Mouse (Mus musculus): ENCODE measurements at regions not wholly inside any gene's neighbourhood (a gene's known extent, or its start where the extent isn't known, plus 50 kb on each side); places are given as distances from the start of the nearest gene placed in this dataset.
A peak's percentile ranks its signal among the peaks of the same experiment; 100 is the strongest.

GRCm38 (mm10) chr1:128723843-128724242 is 131.8 kb upstream of the Cxcr4 start:
- no peak for DNase-seq

- no peak for DNase-seq
These were observed 130.0 kb upstream of the Cxcr4 start for GRCm38 (mm10) chr1:128722061-128722471.

- no peak for DNase-seq
These were observed 122.8 kb upstream of the Cxcr4 start for GRCm38 (mm10) chr1:128714843-128715242.

GRCm38 (mm10) chr1:128712876-128713275 is 120.8 kb upstream of the Cxcr4 start:
- no peak for DNase-seq

GRCm38 (mm10) chr1:128711121-128711520 is 119.0 kb upstream of the Cxcr4 start:
- DNase-seq, result no peak

GRCm38 (mm10) chr1:128707747-128708146 is 115.7 kb upstream of the Cxcr4 start:
- DNase-seq, result no peak

GRCm38 (mm10) chr1:128706167-128706566 is 114.1 kb upstream of the Cxcr4 start:
- DNase-seq, result no peak

GRCm38 (mm10) chr1:128705071-128705503 is 113.0 kb upstream of the Cxcr4 start:
- DNase-seq, result peak in 1 of 2 experiments; percentile 27

GRCm38 (mm10) chr1:128701326-128701725 is 109.2 kb upstream of the Cxcr4 start:
- no peak for DNase-seq

GRCm38 (mm10) chr1:128697962-128698361 is 105.9 kb upstream of the Cxcr4 start:
- no peak for DNase-seq

- DNase-seq, result peak; percentile 20 to 50
These were observed 103.8 kb upstream of the Cxcr4 start for GRCm38 (mm10) chr1:128695936-128696335.

GRCm38 (mm10) chr1:128692799-128693198 is 100.7 kb upstream of the Cxcr4 start:
- no peak for DNase-seq

GRCm38 (mm10) chr1:128692313-128692712 is 100.2 kb upstream of the Cxcr4 start:
- no peak for DNase-seq

GRCm38 (mm10) chr1:128687236-128687927 is 95.3 kb upstream of the Cxcr4 start:
- DNase-seq, result no peak

GRCm38 (mm10) chr1:128685467-128686137 is 93.5 kb upstream of the Cxcr4 start:
- DNase-seq, result no peak

- DNase-seq, result no peak
These were observed 90.8 kb upstream of the Cxcr4 start for GRCm38 (mm10) chr1:128682942-128683341.

- DNase-seq, result no peak
These were observed 89.2 kb upstream of the Cxcr4 start for GRCm38 (mm10) chr1:128681261-128681660.

- no peak for DNase-seq
These were observed 88.4 kb upstream of the Cxcr4 start for GRCm38 (mm10) chr1:128680538-128680937.

GRCm38 (mm10) chr1:128680012-128680411 is 87.9 kb upstream of the Cxcr4 start:
- no peak for DNase-seq

- no peak for DNase-seq
These were observed 87.2 kb upstream of the Cxcr4 start for GRCm38 (mm10) chr1:128679005-128679980.

- DNase-seq, result peak in 1 of 2 experiments; percentile 20
These were observed 83.4 kb upstream of the Cxcr4 start for GRCm38 (mm10) chr1:128675538-128675937.

GRCm38 (mm10) chr1:128672306-128672705 is 80.2 kb upstream of the Cxcr4 start:
- DNase-seq, result no peak

GRCm38 (mm10) chr1:128671495-128671894 is 79.4 kb upstream of the Cxcr4 start:
- DNase-seq, result no peak

Measured in thymus, adult 18-20 months (tissue).